Mouse (Mus musculus) myocyte (in vitro differentiated cells): ENCODE measurements around the gene Olfr1396. TPM values are rescaled to one million over a fixed set of nuclear protein-coding genes. Genes with fewer than 3 reads are reported as not detected.
"Not testable (repeated sequence)": the region's sequence is repeated elsewhere in the genome, so short reads cannot be mapped to it uniquely, and the experiment has no call there.

Source experiments
- H3K27me3 ChIP-seq: one replicate; pipeline ENCODE4 v1.6.1; 2011; ENCODE audit not compliant: control insufficient read depth, insufficient read depth, insufficient read length
- H3K36me3 ChIP-seq: one replicate; pipeline ENCODE4 v1.6.1; 2011; ENCODE audit not compliant: control insufficient read depth, insufficient read depth
- H3K4me2 ChIP-seq: one replicate; pipeline ENCODE4 v1.6.1; 2011; ENCODE audit warnings: low read depth, control low read depth
- H3K4me3 ChIP-seq: one replicate; pipeline ENCODE4 v1.5.1; 2011; ENCODE audit warnings: mild to moderate bottlenecking, control low read depth, moderate library complexity
- H3K79me2 ChIP-seq: one replicate; pipeline ENCODE4 v1.6.1; 2011; ENCODE audit not compliant: control insufficient read depth, insufficient read depth
- H3ac ChIP-seq: one replicate; pipeline ENCODE4 v1.6.1; 2011; ENCODE audit not compliant: control insufficient read depth, insufficient read length
- CEBPB ChIP-seq: IDR thresholded peaks from 2 replicates; pipeline ENCODE4 v1.6.1; 2011; ENCODE audit warnings: mild to moderate bottlenecking, moderate library complexity; ENCODE audit not compliant: poor library complexity, insufficient read depth, severe bottlenecking
- E2F4 ChIP-seq: IDR thresholded peaks from one replicate; pipeline ENCODE4 v1.6.1; 2011; ENCODE audit warnings: mild to moderate bottlenecking, control low read depth, moderate library complexity; ENCODE audit not compliant: insufficient read depth
- MAX ChIP-seq: IDR thresholded peaks from one replicate; pipeline ENCODE4 v1.6.1; 2011; ENCODE audit warnings: low read depth, mild to moderate bottlenecking, control low read depth
- MYOD1 ChIP-seq, 3 experiments: IDR thresholded peaks; one replicate each; pipeline ENCODE4 v1.6.1; 2011; ENCODE audit warnings: control low read depth in 2 of 3, low read depth in 2 of 3, mild to moderate bottlenecking in 2 of 3, moderate library complexity in 1 of 3; ENCODE audit not compliant: insufficient read length in 2 of 3, control insufficient read depth in 1 of 3
- MYOG ChIP-seq, 3 experiments: IDR thresholded peaks; one replicate each; pipeline ENCODE4 v1.6.1; 2011; ENCODE audit warnings: control low read depth in 2 of 3, low read depth in 2 of 3, mild to moderate bottlenecking in 2 of 3; ENCODE audit not compliant: insufficient read length in 2 of 3, control insufficient read depth in 1 of 3, insufficient read depth in 1 of 3
- POLR2A ChIP-seq: IDR thresholded peaks from one replicate; pipeline ENCODE4 v1.6.1; 2011; ENCODE audit warnings: low read depth, mild to moderate bottlenecking, control low read depth, moderate library complexity; ENCODE audit not compliant: insufficient read length
- POLR2AphosphoS2 ChIP-seq: IDR thresholded peaks from one replicate; pipeline ENCODE4 v1.6.1; 2011; ENCODE audit warnings: low read depth, control low read depth; ENCODE audit not compliant: insufficient read length
- REST ChIP-seq: IDR thresholded peaks from one replicate; pipeline ENCODE4 v1.6.1; 2011; ENCODE audit warnings: mild to moderate bottlenecking, control low read depth, moderate library complexity; ENCODE audit not compliant: insufficient read depth, insufficient read length
- SRF ChIP-seq: IDR thresholded peaks from one replicate; pipeline ENCODE4 v1.6.1; 2011; ENCODE audit warnings: low read depth; ENCODE audit not compliant: control insufficient read depth, insufficient read length
- TCF12 ChIP-seq: IDR thresholded peaks from one replicate; pipeline ENCODE4 v1.6.1; 2011; ENCODE audit warnings: mild to moderate bottlenecking, control low read depth; ENCODE audit not compliant: poor library complexity, insufficient read depth, severe bottlenecking
- TCF3 ChIP-seq: IDR thresholded peaks from one replicate; pipeline ENCODE4 v1.6.1; 2011; ENCODE audit warnings: low read depth, control low read depth; ENCODE audit not compliant: insufficient read length
- USF1 ChIP-seq: IDR thresholded peaks from one replicate; pipeline ENCODE4 v1.6.1; 2011; ENCODE audit warnings: low read depth, mild to moderate bottlenecking, control low read depth, moderate library complexity
- polyA plus RNA-seq: library from polyadenylated mRNA; unstranded; fragments of >200 nt; fragmentation: generic; extraction: Trizol; gene quantifications from one replicate; pipeline ENCODE4 v1.2.1, GENCODE M21; 2012; ENCODE audit warnings: missing spikeins

Olfr1396 gene
- polyA plus RNA-seq, 1 experiment: not detected

- Histone ChIP-seq H3K4me3 (no peak overlapping the region), H3K36me3 (no peaks in the 10 kb centered on the region), H3ac (no peak overlapping the region), H3K79me2 (no peaks in the 10 kb centered on the region), H3K27me3 (no peaks in the 10 kb centered on the region), H3K4me2 (no peak overlapping the region)
- TF ChIP-seq POLR2AphosphoS2: no peak
These were observed 32.8 kb downstream of the Olfr1396 start for GRCm38 (mm10) chr11:49081886-49082285.

- Histone ChIP-seq H3K79me2 (no peaks in the 10 kb centered on the region), H3K36me3 (no peaks in the 10 kb centered on the region), H3K27me3 (no peaks in the 10 kb centered on the region), H3K4me3 (no peak overlapping the region), H3ac (no peak overlapping the region), H3K4me2 (peak overlapping the region; percentile 54)
- TF ChIP-seq MYOD1 (IDR thresholded peaks at IDR 0.05; ENCODE audit: control insufficient read depth in 1 of 3, insufficient read length in 2 of 3, low read depth in 2 of 3) (no peak), POLR2A (no peak), CEBPB (no peak), MYOG (IDR thresholded peaks at IDR 0.05; ENCODE audit: control insufficient read depth in 1 of 3, insufficient read depth in 1 of 3, insufficient read length in 2 of 3, low read depth in 2 of 3) (no peak)
These were observed 33.3 kb downstream of the Olfr1396 start for GRCm38 (mm10) chr11:49081356-49081755.

GRCm38 (mm10) chr11:49080636-49081035, 34.0 kb downstream of the Olfr1396 start:
- Histone ChIP-seq H3K36me3 (no peaks in the 10 kb centered on the region), H3ac (no peak overlapping the region), H3K4me2 (no peak overlapping the region), H3K27me3 (no peaks in the 10 kb centered on the region), H3K4me3 (no peak overlapping the region), H3K79me2 (no peaks in the 10 kb centered on the region)
- TF ChIP-seq E2F4 (no peak), CEBPB (no peak), POLR2A (no peak), MYOD1 (IDR thresholded peaks at IDR 0.05; ENCODE audit: control insufficient read depth in 1 of 3, insufficient read length in 2 of 3, low read depth in 2 of 3) (no peak), MAX (no peak), USF1 (no peak), MYOG (IDR thresholded peaks at IDR 0.05; ENCODE audit: control insufficient read depth in 1 of 3, insufficient read depth in 1 of 3, insufficient read length in 2 of 3, low read depth in 2 of 3) (no peak), SRF (no peak), REST (no peak), TCF12 (no peak), TCF3 (no peak), POLR2AphosphoS2 (no peak)

GRCm38 (mm10) chr11:49078719-49079118, 36.0 kb downstream of the Olfr1396 start:
- TF ChIP-seq POLR2AphosphoS2 (no peak), E2F4 (no peak), TCF3 (no peak), CEBPB (no peak), TCF12 (no peak), MYOD1 (IDR thresholded peaks at IDR 0.05; ENCODE audit: control insufficient read depth in 1 of 3, insufficient read length in 2 of 3, low read depth in 2 of 3) (no peak), USF1 (no peak), POLR2A (no peak), SRF (no peak), REST (no peak)
- Histone ChIP-seq H3K79me2 (no peaks in the 10 kb centered on the region), H3K4me2 (no peak overlapping the region), H3K4me3 (no peak overlapping the region), H3K27me3 (no peaks in the 10 kb centered on the region), H3ac (no peak overlapping the region), H3K36me3 (no peaks in the 10 kb centered on the region)

GRCm38 (mm10) chr11:49077012-49077411, 37.7 kb downstream of the Olfr1396 start:
- Histone ChIP-seq H3ac (no peak overlapping the region), H3K79me2 (no peaks in the 10 kb centered on the region), H3K4me3 (no peak overlapping the region), H3K4me2 (peak overlapping the region; percentile 61), H3K27me3 (no peaks in the 10 kb centered on the region), H3K36me3 (no peaks in the 10 kb centered on the region)
- TF ChIP-seq MYOG (IDR thresholded peaks at IDR 0.05; ENCODE audit: control insufficient read depth in 1 of 3, insufficient read depth in 1 of 3, insufficient read length in 2 of 3, low read depth in 2 of 3): no peak
- TF ChIP-seq E2F4: no peak
- TF ChIP-seq POLR2AphosphoS2: no peak
- no peak for TF ChIP-seq MYOD1 (IDR thresholded peaks at IDR 0.05; ENCODE audit: control insufficient read depth in 1 of 3, insufficient read length in 2 of 3, low read depth in 2 of 3)
- TF ChIP-seq REST: no peak
- TF ChIP-seq POLR2A: no peak
- TF ChIP-seq USF1: no peak
- TF ChIP-seq SRF: no peak
- no peak for TF ChIP-seq TCF3
- TF ChIP-seq MAX: no peak
- no peak for TF ChIP-seq CEBPB
- TF ChIP-seq TCF12: no peak

- H3ac ChIP-seq, H3K79me2 ChIP-seq, H3K36me3 ChIP-seq, H3K4me3 ChIP-seq, H3K27me3 ChIP-seq: not testable (repeated sequence)
- peak within 1 kb of the TSS; percentile 61 for H3K4me2 ChIP-seq
These were observed 38.5 kb downstream of the Olfr1396 start, which contains the start of gene Ifi47 for GRCm38 (mm10) chr11:49076001-49076757. Gene Ifi47, plus strand, starts transcription at chr11:49076587.
